Mouse (Mus musculus) stomach, postnatal 0 days (tissue): ENCODE measurements at regions not wholly inside any gene's neighbourhood (a gene's known extent, or its start where the extent isn't known, plus 50 kb on each side); places are given as distances from the start of the nearest gene placed in this dataset.

Source experiments
- ATAC-seq: fragments of 200-750 bp; cut with Nextera tagmentation; 2 replicates; pipeline ENCODE4 v1.8.0; 2017; ENCODE audit not compliant: low FRiP score, low TSS enrichment
- DNase-seq: peaks from one replicate; pipeline ENCODE4 v3.0.0-alpha.2; 2016; ENCODE audit warnings: low spot score
- H3K27ac ChIP-seq: fragments of 300-500 bp; sonication (generic); replicated peaks from 2 replicates; pipeline ENCODE4 v1.5.1; 2014; ENCODE audit warnings: mild to moderate bottlenecking, control low read depth
- H3K27me3 ChIP-seq: fragments of 300-500 bp; sonication (generic); 2 replicates; pipeline ENCODE4 v1.6.1; 2014; ENCODE audit warnings: low read length; ENCODE audit not compliant: control insufficient read depth, insufficient read depth
- H3K36me3 ChIP-seq: fragments of 300-500 bp; sonication (generic); 2 replicates; pipeline ENCODE4 v1.6.1; 2014; ENCODE audit warnings: low read length, mixed read lengths; ENCODE audit not compliant: control insufficient read depth, insufficient read depth
- H3K4me1 ChIP-seq: fragments of 300-500 bp; sonication (generic); replicated peaks from 2 replicates; pipeline ENCODE4 v1.6.1; 2014; ENCODE audit warnings: antibody characterized with exemption; ENCODE audit not compliant: control insufficient read depth, insufficient read depth
- H3K4me2 ChIP-seq: fragments of 300-500 bp; sonication (generic); replicated peaks from 2 replicates; pipeline ENCODE4 v1.6.1; 2014; ENCODE audit warnings: low read depth, mild to moderate bottlenecking, control low read depth, moderate library complexity
- H3K4me3 ChIP-seq: fragments of 300-500 bp; sonication (generic); 2 replicates; pipeline ENCODE4 v1.5.1; 2014; ENCODE audit warnings: low read depth, low read length, control low read depth
- H3K9ac ChIP-seq: fragments of 300-500 bp; sonication (generic); 2 replicates; pipeline ENCODE4 v1.6.1; 2014; ENCODE audit warnings: mild to moderate bottlenecking, low read length, control low read depth, mixed read lengths
- H3K9me3 ChIP-seq: fragments of 300-500 bp; sonication (generic); 2 replicates; pipeline ENCODE4 v1.6.1; 2016; ENCODE audit warnings: low read length; ENCODE audit not compliant: control insufficient read depth
- CTCF ChIP-seq: IDR thresholded peaks from 2 replicates; pipeline ENCODE4 v1.5.1; 2016; ENCODE audit warnings: antibody characterized with exemption, low read depth, mild to moderate bottlenecking, moderate library complexity
- EP300 ChIP-seq: optimal IDR thresholded peaks from 2 replicates; pipeline ENCODE3; 2016; ENCODE audit warnings: antibody characterized with exemption
- WGBS: fragments of 180-500 bp; shearing (Covaris S2); extraction: QIAGEN DNeasy Blood & Tissue Kit; methylation state at CpG from one replicate; pipeline ENCODE4 v1.1.7; 2014; 5-methylcytosine and 5-hydroxymethylcytosine counted together

- no peak for TF ChIP-seq CTCF
- no peak for TF ChIP-seq EP300
- no peak overlapping the region for H3K4me2 ChIP-seq
- H3K4me1 ChIP-seq = no peaks in the 10 kb centered on the region
- H3K9ac ChIP-seq = no peak overlapping the region
- H3K4me3 ChIP-seq = no peak overlapping the region
- H3K9me3 ChIP-seq = no peaks in the 10 kb centered on the region
- 62% methylated on average over 3 of the region's 3 CpGs for WGBS
- no peaks in the 10 kb centered on the region for H3K27me3 ChIP-seq
- DNase-seq = no peak
- ATAC-seq = no peak
- no peak overlapping the region for H3K27ac ChIP-seq
- no peaks in the 10 kb centered on the region for H3K36me3 ChIP-seq
These were observed 191.1 kb upstream of the Snx19 start for GRCm38 (mm10) chr9:30235791-30236190.

DNA sequence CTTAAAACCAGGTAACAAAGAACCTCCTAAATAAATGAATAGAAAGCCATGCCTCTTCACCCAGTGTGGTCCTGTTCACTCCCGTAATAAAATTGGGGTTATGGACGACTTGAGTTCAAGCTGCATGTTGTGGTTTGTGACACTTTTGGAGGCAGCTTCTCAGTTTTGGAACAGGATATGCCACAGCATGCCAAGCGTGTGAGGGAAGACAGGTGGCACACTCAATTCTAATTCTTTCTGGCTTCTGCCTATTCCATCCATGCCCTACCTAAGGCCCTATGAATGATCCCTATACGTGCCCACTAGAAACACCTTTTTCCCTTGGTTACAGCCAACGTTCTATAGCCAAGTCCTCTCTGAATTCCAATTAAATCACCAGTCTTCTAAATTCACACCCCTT is 184.8 kb upstream of the Snx19 start:
- H3K36me3 ChIP-seq = no peaks in the 10 kb centered on the region
- no peaks in the 10 kb centered on the region for H3K9me3 ChIP-seq
- no peak for ATAC-seq
- no peak for TF ChIP-seq CTCF
- TF ChIP-seq EP300 = no peak
- no peak overlapping the region for H3K9ac ChIP-seq
- DNase-seq = no peak
- no peak overlapping the region for H3K4me2 ChIP-seq
- H3K27ac ChIP-seq = no peak overlapping the region
- WGBS = 75% methylated on average over 5 of the region's 5 CpGs
- no peak overlapping the region for H3K4me3 ChIP-seq
- H3K4me1 ChIP-seq = no peaks in the 10 kb centered on the region
- H3K27me3 ChIP-seq = no peaks in the 10 kb centered on the region

GRCm38 (mm10) chr9:30264533-30265168 is 162.3 kb upstream of the Snx19 start:
- no peaks in the 10 kb centered on the region for H3K27me3 ChIP-seq
- H3K9me3 ChIP-seq = no peaks in the 10 kb centered on the region
- peak; percentile 47; the same call in 1 of the 2 replicates for ATAC-seq
- H3K4me1 ChIP-seq = no peaks in the 10 kb centered on the region
- no peaks in the 10 kb centered on the region for H3K36me3 ChIP-seq
- DNase-seq = peak; percentile 57
- H3K4me2 ChIP-seq = no peak overlapping the region
- WGBS = 28% methylated on average over 11 of the region's 11 CpGs
- H3K27ac ChIP-seq = no peak overlapping the region
- no peak overlapping the region for H3K9ac ChIP-seq
- no peak for TF ChIP-seq EP300
- peak; percentile 92 for TF ChIP-seq CTCF
- H3K4me3 ChIP-seq = no peak overlapping the region

DNA sequence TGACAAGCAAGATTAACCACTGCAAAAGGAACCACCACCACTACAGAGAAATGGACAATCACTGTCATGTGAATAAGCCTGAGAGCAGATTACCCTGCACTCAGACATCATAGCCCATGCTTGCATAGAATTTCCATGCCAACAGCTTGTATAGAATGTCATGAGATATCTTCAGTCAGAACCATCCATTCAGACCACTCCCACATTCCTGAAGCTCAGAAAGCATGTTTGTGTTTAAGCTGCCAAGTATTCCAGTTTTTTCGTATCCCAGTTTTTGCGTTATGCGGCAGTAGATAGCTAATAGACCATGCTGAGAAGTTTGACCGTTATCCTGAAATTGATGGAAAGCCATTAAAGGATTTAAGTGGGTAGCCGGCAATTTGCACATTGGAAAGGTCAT is 155.8 kb upstream of the Snx19 start:
- ATAC-seq (no peak), DNase-seq (no peak)
- H3K4me2 ChIP-seq = no peak overlapping the region
- TF ChIP-seq CTCF (no peak), EP300 (no peak)
- H3K27me3 ChIP-seq = no peaks in the 10 kb centered on the region
- no peaks in the 10 kb centered on the region for H3K36me3 ChIP-seq
- WGBS = 41% methylated on average over 5 of the region's 5 CpGs
- H3K27ac ChIP-seq = no peak overlapping the region
- H3K4me1 ChIP-seq = no peaks in the 10 kb centered on the region
- no peak overlapping the region for H3K9ac ChIP-seq
- H3K9me3 ChIP-seq = no peaks in the 10 kb centered on the region
- H3K4me3 ChIP-seq = no peak overlapping the region

DNA sequence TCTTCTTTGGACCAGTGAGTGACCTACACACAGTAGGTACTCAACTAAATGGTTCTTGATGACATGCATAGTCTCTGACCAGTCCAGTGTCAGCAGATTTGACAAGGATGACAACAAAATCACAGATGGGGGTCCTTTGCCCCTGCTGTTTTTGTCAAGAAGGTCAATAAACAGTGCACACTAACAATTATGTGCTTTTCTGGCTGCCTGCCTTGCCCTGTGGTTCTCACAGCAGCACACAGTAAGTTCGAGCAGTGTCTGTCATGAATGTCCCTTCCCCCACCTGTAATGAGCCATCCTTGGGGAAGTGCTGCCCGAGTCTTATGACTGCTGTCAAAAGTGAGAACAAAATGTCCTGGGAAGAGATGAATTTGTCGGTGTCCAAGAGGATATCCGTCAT is 153.1 kb upstream of the Snx19 start:
- WGBS = 48% methylated on average over 4 of the region's 4 CpGs
- TF ChIP-seq EP300 (no peak), CTCF (no peak)
- H3K9me3 ChIP-seq = no peaks in the 10 kb centered on the region
- H3K27me3 ChIP-seq = no peaks in the 10 kb centered on the region
- H3K4me2 ChIP-seq = no peak overlapping the region
- no peak overlapping the region for H3K9ac ChIP-seq
- no peaks in the 10 kb centered on the region for H3K36me3 ChIP-seq
- H3K4me3 ChIP-seq = no peak overlapping the region
- DNase-seq = no peak
- ATAC-seq = no peak
- H3K4me1 ChIP-seq = no peaks in the 10 kb centered on the region
- no peak overlapping the region for H3K27ac ChIP-seq

DNA sequence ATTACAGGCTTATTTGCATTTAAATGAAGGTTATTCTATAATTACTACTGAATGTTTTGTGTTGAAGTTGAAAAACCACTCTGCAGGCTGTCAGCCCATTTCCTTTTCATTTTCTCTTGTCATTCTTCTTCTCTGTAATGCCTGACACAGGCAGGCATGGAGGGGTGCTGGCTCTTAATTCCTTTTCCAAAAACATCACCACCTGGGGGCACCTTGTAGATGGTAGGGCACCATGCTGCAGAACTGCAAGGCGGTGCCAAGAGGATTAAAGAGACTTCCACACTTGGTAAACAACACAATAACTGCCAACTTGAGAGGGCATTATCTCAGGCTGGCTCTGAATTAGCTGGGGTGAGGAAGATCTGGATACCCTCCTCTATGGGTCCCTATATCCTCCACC is 148.7 kb upstream of the Snx19 start:
- Histone ChIP-seq H3K27ac (no peak overlapping the region), H3K4me2 (no peak overlapping the region), H3K4me3 (no peak overlapping the region), H3K9me3 (no peaks in the 10 kb centered on the region), H3K36me3 (no peaks in the 10 kb centered on the region), H3K27me3 (no peaks in the 10 kb centered on the region), H3K4me1 (no peaks in the 10 kb centered on the region), H3K9ac (no peak overlapping the region)
- ATAC-seq = no peak
- no peak for DNase-seq
- 42% methylated on average over 1 of the region's 1 CpGs for WGBS
- TF ChIP-seq CTCF (no peak), EP300 (no peak)
